Mouse (Mus musculus): ENCODE measurements around the gene Ilf2.
A peak's percentile ranks its signal among the peaks of the same experiment; 100 is the strongest.

DNA sequence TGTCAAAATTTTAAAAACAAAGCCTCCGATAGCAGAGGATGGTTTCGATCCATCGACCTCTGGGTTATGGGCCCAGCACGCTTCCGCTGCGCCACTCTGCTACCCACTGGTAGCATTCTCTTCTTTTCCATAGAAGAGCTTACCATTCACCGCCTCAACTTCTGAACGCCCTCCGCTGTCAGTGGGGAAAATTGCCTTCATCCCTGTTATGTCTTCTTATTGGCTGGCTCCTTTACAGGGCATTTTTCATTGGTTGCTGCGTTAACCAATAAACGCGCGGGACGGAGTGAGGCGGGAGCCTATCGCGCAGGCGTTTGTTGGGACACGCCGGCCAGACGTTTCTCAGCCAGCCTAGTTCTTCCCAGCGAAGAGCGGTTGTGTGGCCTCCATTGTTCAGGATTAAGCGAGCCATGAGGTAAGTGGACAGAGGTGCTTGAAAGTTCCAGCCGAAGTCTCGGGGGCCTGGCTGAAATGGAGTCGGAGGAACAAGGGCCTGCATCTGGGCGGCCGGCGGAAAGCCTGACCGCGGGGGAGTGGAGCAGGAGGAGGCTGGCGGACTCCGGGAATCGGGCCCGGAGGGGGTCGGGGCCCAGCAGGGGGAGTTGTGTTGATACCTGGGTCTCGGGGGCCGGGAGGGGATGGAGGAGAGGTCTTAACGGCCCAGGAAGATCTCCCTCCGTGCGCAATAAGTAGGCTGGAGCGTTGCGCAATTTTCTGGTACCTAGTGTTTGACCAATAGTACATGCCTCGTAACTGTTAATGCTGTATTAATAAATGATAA lies at the start of gene Ilf2:
- TF ChIP-seq CTCF (IDR thresholded peaks at IDR 0.05; ENCODE audit: borderline replicate concordance, insufficient read depth, low read length) (no peak), POLR2A (IDR thresholded peaks at IDR 0.05; ENCODE audit: low read depth, low read length) (peak; percentile 88)
